Mouse (Mus musculus): ENCODE measurements around the gene Cmtm1. TPM values are rescaled to one million over a fixed set of nuclear protein-coding genes. Genes with fewer than 3 reads are reported as not detected.

Gene Cmtm1
- total RNA-seq, 1 experiment: not detected

GRCm38 (mm10) chr8:104342426-104342825 is 32.5 kb upstream of the Cmtm1 start:
- no peak for TF ChIP-seq MAFK (IDR thresholded peaks at IDR 0.05; ENCODE audit: insufficient read depth, low read depth, low read length)
- TF ChIP-seq ZNF384 (IDR thresholded peaks at IDR 0.05; ENCODE audit: low read depth, low read length): no peak
- TF ChIP-seq CHD2 (IDR thresholded peaks at IDR 0.05; ENCODE audit: low read depth, low read length): no peak
- TF ChIP-seq HCFC1 (IDR thresholded peaks at IDR 0.05; ENCODE audit: borderline replicate concordance, insufficient read depth, low read length): no peak
- no peak for TF ChIP-seq ZC3H11A (IDR thresholded peaks at IDR 0.05; ENCODE audit: borderline replicate concordance, low read depth, low read length)
- Histone ChIP-seq H3K27ac (ENCODE audit: insufficient read depth, low read depth, low read length, poor library complexity, severe bottlenecking) (no peak overlapping the region), H3K4me3 (ENCODE audit: insufficient read depth in 1 of 2, low read depth in 1 of 2, low read length in 2 of 2, poor library complexity in 1 of 2, severe bottlenecking in 1 of 2) (no peak overlapping the region), H3K36me3 (ENCODE audit: control insufficient read depth, insufficient read depth, low read length, poor library complexity, severe bottlenecking) (no peaks in the 10 kb centered on the region), H3K9me3 (ENCODE audit: control insufficient read depth, insufficient read depth, low read depth, low read length) (no peaks in the 10 kb centered on the region), H3K4me1 (ENCODE audit: control insufficient read depth in 2 of 2, insufficient read depth in 2 of 2, low read length in 2 of 2, poor library complexity in 1 of 2) (peaks cover 0 to 15% of the 10 kb centered on the region in 2 experiments; a peak in 2 of 4 replicates), H3K9ac (ENCODE audit: insufficient read depth, low read depth, low read length, poor library complexity, severe bottlenecking) (no peak overlapping the region)
- no peak for DNase-seq (ENCODE audit: low read depth, low spot score)
- in situ Hi-C loops (cut with MboI; ENCODE audit: low sequenced_read_pairs in 2 of 2, unreplicated experiment in 2 of 2): no loop called here

- H3K9ac ChIP-seq (ENCODE audit: insufficient read depth, low read depth, low read length, poor library complexity, severe bottlenecking): no peak overlapping the region
- peaks cover 0 to 13% of the 10 kb centered on the region in 2 experiments; a peak in 2 of 4 replicates for H3K4me1 ChIP-seq (ENCODE audit: control insufficient read depth in 2 of 2, insufficient read depth in 2 of 2, low read length in 2 of 2, poor library complexity in 1 of 2)
- no peak for DNase-seq (ENCODE audit: low read depth, low spot score)
- H3K9me3 ChIP-seq (ENCODE audit: control insufficient read depth, insufficient read depth, low read depth, low read length): no peaks in the 10 kb centered on the region
- no peaks in the 10 kb centered on the region for H3K36me3 ChIP-seq (ENCODE audit: control insufficient read depth, insufficient read depth, low read length, poor library complexity, severe bottlenecking)
- TF ChIP-seq ZNF384 (IDR thresholded peaks at IDR 0.05; ENCODE audit: low read depth, low read length) (no peak), HCFC1 (IDR thresholded peaks at IDR 0.05; ENCODE audit: borderline replicate concordance, insufficient read depth, low read length) (no peak), MAFK (IDR thresholded peaks at IDR 0.05; ENCODE audit: insufficient read depth, low read depth, low read length) (no peak), ZC3H11A (IDR thresholded peaks at IDR 0.05; ENCODE audit: borderline replicate concordance, low read depth, low read length) (no peak), CHD2 (IDR thresholded peaks at IDR 0.05; ENCODE audit: low read depth, low read length) (no peak)
- in situ Hi-C loops (cut with MboI; ENCODE audit: low sequenced_read_pairs in 2 of 2, unreplicated experiment in 2 of 2): no loop called here
- H3K27ac ChIP-seq (ENCODE audit: insufficient read depth, low read depth, low read length, poor library complexity, severe bottlenecking): no peak overlapping the region
- peak overlapping the region; percentile 59 to 72; a peak in 3 of 4 replicates for H3K4me3 ChIP-seq (ENCODE audit: insufficient read depth in 1 of 2, low read depth in 1 of 2, low read length in 2 of 2, poor library complexity in 1 of 2, severe bottlenecking in 1 of 2)
Observed at GRCm38 (mm10) chr8:104341678-104342077, 31.7 kb upstream of the Cmtm1 start.

GRCm38 (mm10) chr8:104341106-104341561 is 31.2 kb upstream of the Cmtm1 start:
- Histone ChIP-seq H3K36me3 (ENCODE audit: control insufficient read depth, insufficient read depth, low read length, poor library complexity, severe bottlenecking) (no peaks in the 10 kb centered on the region), H3K9ac (ENCODE audit: insufficient read depth, low read depth, low read length, poor library complexity, severe bottlenecking) (peak overlapping the region; percentile 63), H3K9me3 (ENCODE audit: control insufficient read depth, insufficient read depth, low read depth, low read length) (no peaks in the 10 kb centered on the region), H3K4me3 (ENCODE audit: insufficient read depth in 1 of 2, low read depth in 1 of 2, low read length in 2 of 2, poor library complexity in 1 of 2, severe bottlenecking in 1 of 2) (peak overlapping the region; percentile 59 to 72), H3K27ac (ENCODE audit: insufficient read depth, low read depth, low read length, poor library complexity, severe bottlenecking) (no peak overlapping the region), H3K4me1 (ENCODE audit: control insufficient read depth in 2 of 2, insufficient read depth in 2 of 2, low read length in 2 of 2, poor library complexity in 1 of 2) (peaks cover 0 to 13% of the 10 kb centered on the region in 2 experiments; a peak in 2 of 4 replicates)
- in situ Hi-C loops (cut with MboI; ENCODE audit: low sequenced_read_pairs in 2 of 2, unreplicated experiment in 2 of 2): no loop called here
- TF ChIP-seq ZNF384 (IDR thresholded peaks at IDR 0.05; ENCODE audit: low read depth, low read length): no peak
- no peak for TF ChIP-seq MAFK (IDR thresholded peaks at IDR 0.05; ENCODE audit: insufficient read depth, low read depth, low read length)
- no peak for TF ChIP-seq ZC3H11A (IDR thresholded peaks at IDR 0.05; ENCODE audit: borderline replicate concordance, low read depth, low read length)
- TF ChIP-seq HCFC1 (IDR thresholded peaks at IDR 0.05; ENCODE audit: borderline replicate concordance, insufficient read depth, low read length): no peak
- TF ChIP-seq CHD2 (IDR thresholded peaks at IDR 0.05; ENCODE audit: low read depth, low read length): no peak
- DNase-seq (ENCODE audit: low read depth, low spot score): peak; percentile 69

GRCm38 (mm10) chr8:104340233-104341105 is 30.5 kb upstream of the Cmtm1 start:
- peak; percentile 53 for DNase-seq (ENCODE audit: low read depth, low spot score)
- Histone ChIP-seq H3K9ac (ENCODE audit: insufficient read depth, low read depth, low read length, poor library complexity, severe bottlenecking) (peak overlapping the region; percentile 63), H3K4me3 (ENCODE audit: insufficient read depth in 1 of 2, low read depth in 1 of 2, low read length in 2 of 2, poor library complexity in 1 of 2, severe bottlenecking in 1 of 2) (peak overlapping the region; percentile 59 to 72)

More at GRCm38 (mm10) chr8:104340233-104341105, 30.5 kb upstream of the Cmtm1 start:
- TF ChIP-seq MAFK (IDR thresholded peaks at IDR 0.05; ENCODE audit: insufficient read depth, low read depth, low read length) (no peak), ZC3H11A (IDR thresholded peaks at IDR 0.05; ENCODE audit: borderline replicate concordance, low read depth, low read length) (0 out of 2 replicates have a peak, but pooled peaks have one; percentile 11), HCFC1 (IDR thresholded peaks at IDR 0.05; ENCODE audit: borderline replicate concordance, insufficient read depth, low read length) (peak; percentile 32; the same call in 1 of the 2 replicates), CHD2 (IDR thresholded peaks at IDR 0.05; ENCODE audit: low read depth, low read length) (no peak)
- in situ Hi-C loops (cut with MboI; ENCODE audit: low sequenced_read_pairs in 2 of 2, unreplicated experiment in 2 of 2): no loop called here
- H3K9me3 ChIP-seq (ENCODE audit: control insufficient read depth, insufficient read depth, low read depth, low read length): no peaks in the 10 kb centered on the region
- peaks cover 0 to 13% of the 10 kb centered on the region in 2 experiments; a peak in 2 of 4 replicates for H3K4me1 ChIP-seq (ENCODE audit: control insufficient read depth in 2 of 2, insufficient read depth in 2 of 2, low read length in 2 of 2, poor library complexity in 1 of 2)
- no peak overlapping the region for H3K27ac ChIP-seq (ENCODE audit: insufficient read depth, low read depth, low read length, poor library complexity, severe bottlenecking)
- no peaks in the 10 kb centered on the region for H3K36me3 ChIP-seq (ENCODE audit: control insufficient read depth, insufficient read depth, low read length, poor library complexity, severe bottlenecking)

Data from ES-E14 (cell line).